Mouse (Mus musculus) large intestine, adult 2 months (tissue): ENCODE results near the gene Anks1b. TPM values are rescaled to one million over a fixed set of nuclear protein-coding genes. Genes with fewer than 3 reads are reported as not detected.
A peak's percentile ranks its signal among the peaks of the same experiment; 100 is the strongest.

Experiments
- DNase-seq: peaks from one replicate; pipeline ENCODE4 v3.0.0-alpha.2; 2012; ENCODE audit warnings: low read depth, low spot score
- WGBS: fragments of 180-500 bp; shearing (Covaris S2); methylation state at CpG from one replicate; pipeline ENCODE4 v1.1.7; 2018; 5-methylcytosine and 5-hydroxymethylcytosine counted together
- polyA plus RNA-seq: library from polyadenylated mRNA; depleted of rRNA; stranded (reverse); fragments of >200 nt; gene quantifications from 2 replicates; pipeline ENCODE4 v1.2.3, GENCODE M21; 2012

Anks1b gene
- polyA plus RNA-seq, 1 experiment, result 0.17 TPM

DNA sequence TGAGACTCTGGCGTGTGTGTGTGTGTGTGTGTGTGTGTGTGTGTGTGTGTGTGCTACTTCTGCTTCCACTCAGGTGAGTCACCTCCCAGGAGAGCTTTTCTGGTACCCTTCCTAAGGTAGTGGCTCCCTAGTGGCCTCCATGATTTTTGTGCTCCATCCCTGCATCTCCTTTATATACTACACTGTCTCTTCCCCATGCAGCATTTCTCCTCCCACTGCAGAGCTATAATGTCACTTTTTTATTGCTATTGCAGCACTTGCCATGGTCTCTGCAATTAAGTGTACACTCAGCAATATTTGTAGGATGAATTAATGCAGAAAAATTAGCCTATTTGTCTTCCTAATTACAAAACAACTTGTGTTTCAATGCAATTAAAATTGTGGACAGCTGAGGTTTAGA lies 482.9 kb downstream of the Anks1b start:
- WGBS, result 33% methylated on average over 1 of the region's 1 CpGs
- no peak for DNase-seq

DNA sequence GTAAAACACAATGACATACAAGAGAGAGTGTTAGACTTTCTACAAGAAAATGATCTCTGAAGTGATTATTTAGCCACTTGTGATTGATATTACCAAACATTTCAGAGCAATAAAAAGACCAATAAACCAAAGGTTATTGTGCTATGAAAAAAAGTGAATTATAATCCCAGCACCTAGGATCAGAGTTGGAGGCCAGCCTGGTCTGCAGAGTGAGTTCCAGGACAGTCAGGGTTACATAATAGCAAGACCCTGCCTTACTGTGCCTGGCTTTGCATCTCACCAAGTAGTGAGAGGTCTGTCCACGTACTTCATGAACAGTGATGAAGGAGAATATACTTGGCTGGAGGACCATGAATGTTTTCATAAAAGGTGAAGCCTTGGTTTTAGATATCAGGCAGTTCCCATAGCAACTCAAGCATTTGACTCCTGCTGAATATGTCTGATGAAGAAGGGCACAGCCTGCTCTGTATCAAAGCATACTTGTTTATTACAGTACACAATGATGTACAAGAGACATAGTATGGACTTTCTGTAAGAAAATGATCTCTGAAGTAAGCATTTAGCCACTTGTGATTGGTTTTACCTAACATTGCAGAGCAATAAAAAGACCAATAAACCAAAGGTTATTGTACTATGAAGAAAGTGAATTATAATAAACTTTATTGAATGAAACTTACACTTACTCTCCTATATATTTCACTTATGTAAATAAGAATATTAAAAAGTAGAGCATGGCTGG lies 484.0 kb downstream of the Anks1b start:
- WGBS, result 24% methylated on average over 1 of the region's 1 CpGs
- peak; percentile 14 for DNase-seq

DNA sequence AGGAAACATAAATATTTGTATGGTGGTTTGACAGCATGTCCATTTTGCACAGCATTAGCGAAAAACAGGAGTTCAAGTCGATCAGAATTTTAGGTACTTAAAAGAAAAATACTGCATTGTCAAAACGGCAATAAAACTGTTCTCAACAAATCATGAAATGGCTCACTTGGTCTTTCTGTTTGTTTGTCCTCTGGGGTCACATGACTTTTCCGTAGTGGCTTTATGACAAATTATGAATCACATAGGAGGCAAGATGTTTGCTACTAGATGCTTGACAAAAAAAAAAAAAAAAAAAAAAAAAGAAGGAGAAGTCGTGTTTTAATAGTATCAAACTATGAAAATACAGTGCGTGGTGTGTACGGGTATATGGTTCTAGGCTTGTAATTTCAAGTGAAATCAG lies 495.7 kb downstream of the Anks1b start:
- no peak for DNase-seq
- 67% methylated on average over 7 of the region's 7 CpGs for WGBS

DNA sequence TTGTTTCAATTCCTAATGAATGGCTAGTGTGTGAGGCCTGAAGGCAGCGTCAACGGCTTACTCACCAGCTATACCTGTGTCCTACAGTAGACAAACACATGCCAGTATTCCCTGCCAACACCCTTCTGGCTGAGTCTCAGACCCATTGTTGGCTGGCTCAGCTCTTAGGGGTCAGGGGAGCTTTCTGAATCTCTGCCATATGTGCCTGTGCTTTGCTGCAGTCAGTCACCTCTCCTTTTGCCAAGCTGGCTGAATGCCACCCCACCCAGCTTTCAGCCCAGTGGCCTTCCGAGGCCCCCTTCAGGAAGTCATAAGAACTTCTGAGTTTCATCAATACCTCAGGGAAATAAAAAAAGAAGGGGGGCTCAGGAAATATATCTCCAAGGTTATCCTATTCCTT lies 497.4 kb downstream of the Anks1b start:
- 44% methylated on average over 3 of the region's 3 CpGs for WGBS

DNA sequence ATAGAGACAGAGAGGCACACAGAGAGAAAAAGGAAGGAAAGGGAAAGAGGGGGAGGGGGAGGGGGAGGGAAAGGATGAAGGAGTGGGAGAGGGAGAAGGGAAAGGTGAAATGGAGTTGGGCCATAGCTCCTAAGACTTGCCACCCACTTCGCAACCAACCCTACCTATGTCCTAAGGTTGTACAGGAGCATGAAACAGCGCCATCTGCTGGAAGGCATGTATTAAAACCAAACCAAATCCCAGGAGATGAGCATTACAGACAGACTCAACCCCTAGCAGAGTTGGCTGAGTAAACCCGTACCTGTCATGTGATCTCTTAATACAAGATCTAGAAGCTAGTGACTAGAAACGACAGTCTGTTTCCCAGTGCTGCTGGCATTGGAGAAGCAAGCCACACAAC lies 500.2 kb downstream of the Anks1b start:
- peak; percentile 32 for DNase-seq
- WGBS, result 16% methylated on average over 4 of the region's 4 CpGs

More for the DNA sequence above, 497.4 kb downstream of the Anks1b start:
- no peak for DNase-seq

DNA sequence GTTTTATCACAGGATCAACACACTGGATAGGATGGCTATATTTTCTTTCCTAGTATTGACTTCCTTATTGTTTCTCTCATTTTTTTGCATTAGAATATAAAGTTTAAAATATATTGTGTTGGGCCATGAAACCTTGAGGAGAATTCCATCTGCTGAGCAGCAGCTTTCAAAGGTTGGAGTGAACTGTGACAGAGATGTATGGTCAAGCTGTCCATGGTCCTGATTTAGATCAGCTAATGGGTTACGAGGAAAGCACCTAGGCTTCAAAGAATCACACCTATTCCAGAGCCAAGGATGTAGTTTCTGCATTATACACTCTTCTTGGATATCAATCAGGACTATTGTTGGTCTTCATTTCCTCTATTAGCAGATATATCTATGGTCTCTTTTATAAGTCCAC lies 503.3 kb downstream of the Anks1b start:
- 40% methylated on average over 1 of the region's 1 CpGs for WGBS
- DNase-seq, result no peak

DNA sequence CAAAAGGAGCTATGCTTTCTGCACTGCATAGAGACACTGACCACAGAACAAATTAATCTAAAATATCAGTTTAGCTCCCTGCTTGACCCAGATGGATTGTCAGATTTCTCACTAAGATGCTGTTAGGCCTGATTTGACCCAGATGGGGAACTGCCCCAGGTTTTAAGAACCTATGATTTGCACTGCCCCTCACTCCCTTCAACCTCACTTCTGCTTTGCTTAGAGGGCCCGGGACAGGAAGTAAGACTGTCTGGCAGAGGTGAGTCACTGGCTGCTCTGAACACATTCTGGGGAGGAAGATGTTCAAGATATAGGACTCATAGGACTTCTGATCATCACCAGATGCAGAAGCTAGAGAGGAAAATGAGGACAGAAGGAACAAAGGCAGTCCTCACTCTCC lies 506.8 kb downstream of the Anks1b start:
- no peak for DNase-seq
- WGBS, result 47% methylated on average over 1 of the region's 1 CpGs

DNA sequence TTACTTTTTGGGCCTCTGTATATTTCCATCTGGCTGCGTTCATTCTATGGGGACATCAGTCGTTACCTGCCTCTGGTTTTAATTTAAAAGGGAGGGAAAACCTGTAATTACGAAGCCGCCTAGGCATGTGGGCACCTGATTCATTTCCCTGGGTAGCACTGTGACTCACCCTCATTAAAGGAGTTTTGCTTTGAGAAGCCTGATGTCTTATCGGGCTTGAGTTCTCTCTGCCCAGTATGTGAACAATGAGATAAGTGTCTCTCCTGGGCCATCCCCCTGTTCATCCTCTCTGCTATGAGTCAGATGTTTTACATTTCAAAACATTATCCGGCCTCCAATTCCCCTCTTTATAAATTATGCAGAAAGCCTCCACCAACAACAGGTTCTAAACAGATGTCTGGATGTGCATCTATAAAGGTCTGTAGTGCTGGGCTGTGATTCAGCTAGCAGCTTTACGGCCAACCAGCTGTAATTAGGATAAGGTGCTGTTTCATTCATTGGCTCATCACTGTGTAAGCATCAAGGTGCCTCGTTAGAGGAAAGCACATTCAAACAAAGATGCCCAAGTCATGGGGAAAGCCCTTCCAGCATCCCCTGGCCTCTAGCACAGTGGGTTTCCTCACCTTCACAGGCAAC lies 507.5 kb downstream of the Anks1b start:
- no peak for DNase-seq
- WGBS, result 62% methylated on average over 8 of the region's 8 CpGs

DNA sequence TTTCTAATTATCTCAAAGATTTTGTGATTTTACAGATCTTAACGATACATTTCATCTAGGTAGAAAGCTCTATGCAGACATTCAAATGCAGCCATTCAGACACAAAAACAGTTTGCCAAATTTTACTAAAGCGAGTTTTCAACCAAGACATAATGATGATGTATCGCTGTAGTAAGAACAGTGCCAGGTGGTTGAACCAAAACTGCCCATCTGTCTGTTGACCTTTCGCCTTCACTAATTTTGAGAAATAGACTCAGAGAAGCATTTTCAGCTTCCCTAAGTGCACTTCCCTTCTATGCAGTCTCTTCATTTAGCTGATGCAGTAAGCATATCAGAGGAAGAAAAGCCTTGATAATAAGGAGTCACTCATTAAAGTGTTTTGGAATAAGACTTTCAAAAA lies 527.1 kb downstream of the Anks1b start:
- no peak for DNase-seq
- 94% methylated on average over 4 of the region's 4 CpGs for WGBS

DNA sequence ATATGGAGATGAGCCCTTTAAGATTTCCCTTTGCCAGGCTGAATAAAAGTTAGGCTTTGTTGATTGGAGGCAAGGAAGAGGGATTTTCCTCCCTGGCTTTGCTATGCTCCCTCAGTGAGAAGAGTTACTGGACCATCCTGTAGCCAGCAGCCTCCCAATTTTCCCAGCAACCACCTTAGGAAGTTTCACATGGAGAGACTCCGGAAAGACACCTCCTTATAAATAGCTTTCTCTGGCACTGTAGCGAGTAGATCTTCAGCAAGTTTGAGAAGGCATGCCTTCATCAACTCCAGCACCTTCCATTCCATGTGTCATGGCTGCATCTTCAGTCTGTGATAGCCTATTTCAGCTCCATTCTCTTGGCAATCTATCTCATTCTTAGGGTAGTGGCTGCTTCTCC lies 535.2 kb downstream of the Anks1b start:
- DNase-seq, result no peak
- 81% methylated on average over 2 of the region's 2 CpGs for WGBS

DNA sequence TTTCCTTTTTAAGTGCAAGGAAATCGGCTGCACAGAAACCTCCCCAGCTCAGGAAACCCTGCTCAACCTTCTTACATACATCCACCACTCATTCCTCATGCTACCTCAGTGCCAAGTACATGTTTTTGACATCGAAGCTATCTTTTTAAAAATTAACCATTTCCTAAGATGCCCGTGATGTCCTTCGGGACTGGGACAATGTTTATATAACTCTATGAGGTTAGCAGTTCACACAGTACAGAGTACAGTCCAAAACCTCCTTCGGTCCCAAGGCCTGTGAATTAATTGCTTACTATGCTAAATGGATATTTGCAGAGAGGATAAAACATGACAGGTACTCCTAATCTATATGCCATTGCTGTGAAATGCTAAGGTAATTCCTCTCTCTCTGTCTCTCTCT lies 558.2 kb downstream of the Anks1b start:
- 30% methylated on average over 5 of the region's 5 CpGs for WGBS
- no peak for DNase-seq

DNA sequence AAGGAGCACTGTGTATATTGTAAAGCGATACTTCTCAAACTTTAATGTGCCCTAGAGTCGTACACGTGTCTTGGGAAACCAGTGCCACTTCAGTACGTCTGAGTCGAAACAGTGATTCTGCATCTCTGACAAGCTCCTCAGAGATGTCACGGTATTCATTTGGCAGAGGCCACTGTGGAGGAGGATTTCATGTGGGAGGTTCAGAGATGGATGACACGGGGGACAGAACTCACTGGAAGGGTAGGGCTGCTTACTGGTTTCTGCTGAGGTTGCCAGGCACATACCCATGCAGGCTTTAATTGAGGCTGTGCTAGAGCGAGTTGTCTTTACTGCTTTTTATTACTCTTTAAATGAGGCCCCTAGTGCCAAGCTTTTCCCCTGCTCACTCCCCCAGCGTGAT lies 558.7 kb downstream of the Anks1b start:
- WGBS, result 29% methylated on average over 9 of the region's 9 CpGs
- no peak for DNase-seq

DNA sequence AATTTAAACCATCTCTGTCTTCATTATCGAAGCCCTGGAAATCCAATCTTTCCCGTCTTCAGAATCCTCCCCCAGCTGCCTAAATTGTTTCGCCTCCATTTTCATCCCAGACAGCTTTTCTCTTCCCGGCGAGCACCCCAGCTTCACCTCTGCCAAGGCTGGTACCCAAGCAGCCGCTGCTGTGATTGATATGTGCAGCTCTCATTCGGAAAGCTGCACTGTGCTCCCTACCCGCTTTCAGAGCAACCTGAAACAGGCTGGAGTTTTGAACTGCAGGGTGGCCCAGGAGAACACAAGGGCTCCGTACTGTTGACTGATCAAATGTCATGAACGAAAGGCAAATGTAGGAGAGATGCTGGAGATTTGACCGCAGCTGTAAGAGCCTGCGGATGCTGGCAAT lies 559.2 kb downstream of the Anks1b start:
- DNase-seq, result no peak
- WGBS, result 38% methylated on average over 12 of the region's 12 CpGs

DNA sequence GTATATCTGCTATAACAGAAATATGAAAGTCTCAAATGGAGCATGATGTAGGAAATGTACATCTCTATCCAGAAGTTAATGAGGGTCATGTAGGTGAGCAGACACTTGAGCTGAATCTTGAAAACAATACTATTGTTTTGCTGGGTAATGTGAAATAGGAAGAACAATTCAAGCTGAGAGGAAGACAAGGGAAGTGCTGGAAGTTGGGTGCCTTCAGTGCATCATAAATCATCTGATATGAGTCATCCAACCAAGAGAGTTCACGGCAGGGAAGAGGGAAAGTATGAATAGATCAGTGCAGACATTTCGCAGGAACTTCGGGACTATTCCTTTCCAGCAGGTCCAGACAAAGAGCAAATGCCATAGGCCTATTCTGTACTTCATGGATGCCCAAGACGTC lies 567.7 kb downstream of the Anks1b start:
- no peak for DNase-seq
- WGBS, result 66% methylated on average over 4 of the region's 4 CpGs

DNA sequence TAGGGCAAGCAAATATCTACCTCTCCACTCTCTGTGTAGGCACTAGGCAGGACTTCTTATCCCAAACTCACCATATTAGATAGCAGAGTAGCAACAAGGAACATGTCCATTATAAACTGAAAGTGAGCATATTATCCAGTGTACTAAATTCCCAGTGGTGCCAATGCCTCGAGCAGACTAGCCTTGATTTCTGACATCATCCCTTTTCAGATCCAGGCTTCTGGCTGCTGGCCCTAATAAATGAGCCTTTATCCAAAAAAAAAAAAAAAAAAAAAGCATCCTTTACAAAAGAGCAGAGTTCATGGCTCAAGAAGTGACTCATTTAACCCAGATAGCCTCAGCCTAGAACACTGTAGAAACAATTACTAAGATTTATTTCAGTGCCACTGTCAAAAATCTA lies 568.3 kb downstream of the Anks1b start:
- 50% methylated on average over 1 of the region's 1 CpGs for WGBS
- no peak for DNase-seq

DNA sequence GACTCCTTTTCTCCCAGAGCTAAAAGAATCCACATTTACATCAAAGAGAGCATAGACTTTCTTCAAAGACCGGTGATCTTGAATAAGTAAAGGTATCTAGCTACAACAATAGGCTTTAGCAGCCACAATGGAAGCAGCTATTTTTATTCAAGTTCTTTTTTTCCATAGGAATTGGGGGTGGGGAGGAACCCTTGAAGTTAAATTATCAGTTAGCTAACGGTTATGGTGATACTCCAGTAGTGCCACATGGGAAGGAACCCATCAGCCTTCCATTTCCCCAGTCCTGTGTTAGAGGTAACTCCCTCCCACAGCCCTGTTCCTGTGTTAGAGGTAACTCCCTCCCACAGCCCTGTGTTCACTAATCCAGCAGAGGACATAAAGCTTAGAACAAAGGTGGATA lies 591.6 kb downstream of the Anks1b start:
- 84% methylated on average over 2 of the region's 2 CpGs for whole genome bisulfite sequencing
- no peak for DNase-seq

DNA sequence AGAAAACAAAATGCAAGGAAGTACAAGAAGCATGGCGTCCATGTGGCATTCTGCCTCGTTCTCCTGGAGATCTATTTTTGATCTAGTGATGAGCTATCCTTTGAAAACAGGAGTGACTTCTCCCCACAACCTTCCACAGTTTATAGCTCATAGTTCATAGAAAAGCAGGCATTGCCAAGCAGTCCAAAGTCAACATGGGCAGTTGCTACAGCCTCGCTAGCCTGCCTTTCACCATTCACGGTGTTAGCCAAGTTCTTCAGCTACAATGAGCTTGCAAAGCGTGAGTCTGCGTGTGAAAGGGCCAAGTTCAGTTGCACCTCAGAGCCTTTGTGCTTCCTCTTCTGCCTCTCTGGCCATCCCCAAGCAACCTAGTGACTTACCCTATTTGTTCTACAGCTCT lies 592.1 kb downstream of the Anks1b start:
- DNase-seq, result no peak
- WGBS, result 67% methylated on average over 6 of the region's 6 CpGs

DNA sequence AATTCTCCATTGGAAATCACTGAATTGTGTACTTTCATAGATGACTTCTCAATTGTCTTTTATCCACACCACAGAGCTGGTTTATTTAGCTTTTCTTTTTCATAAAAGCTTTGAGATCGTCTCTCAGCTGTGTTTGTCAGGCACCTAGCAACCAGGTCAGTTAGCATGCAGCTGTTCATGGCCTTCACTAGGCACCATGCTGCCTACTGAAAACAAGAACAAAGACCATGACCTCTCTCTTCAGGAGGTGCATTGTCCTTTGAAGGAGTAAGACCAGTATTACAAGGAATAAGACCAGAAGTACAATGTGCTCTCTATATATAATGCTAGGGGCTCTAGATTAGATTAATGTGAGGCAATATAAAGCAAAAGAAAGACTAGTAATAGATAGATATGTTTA lies 594.2 kb downstream of the Anks1b start:
- 33% methylated on average over 1 of the region's 1 CpGs for WGBS
- no peak for DNase-seq

DNA sequence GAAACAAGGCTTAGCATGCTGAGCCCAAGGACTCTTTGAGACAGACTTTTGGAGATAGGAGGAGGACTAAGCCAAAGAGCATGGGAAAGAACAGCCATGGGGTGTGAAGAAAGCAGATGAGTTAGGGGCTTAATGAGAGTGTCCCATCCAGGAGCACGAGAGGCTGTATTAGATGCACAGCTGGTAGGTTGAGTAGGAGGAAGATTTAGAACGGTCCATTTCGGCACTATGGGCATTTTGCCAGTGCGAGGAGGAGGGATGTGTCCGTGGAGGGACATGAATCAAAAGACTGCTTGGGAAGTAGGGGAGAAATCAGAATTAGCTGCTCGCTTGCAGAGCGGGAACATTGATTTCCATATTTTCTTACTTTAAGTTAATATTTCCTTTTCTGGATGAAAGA lies 620.1 kb downstream of the Anks1b start:
- WGBS, result 71% methylated on average over 7 of the region's 7 CpGs
- no peak for DNase-seq

DNA sequence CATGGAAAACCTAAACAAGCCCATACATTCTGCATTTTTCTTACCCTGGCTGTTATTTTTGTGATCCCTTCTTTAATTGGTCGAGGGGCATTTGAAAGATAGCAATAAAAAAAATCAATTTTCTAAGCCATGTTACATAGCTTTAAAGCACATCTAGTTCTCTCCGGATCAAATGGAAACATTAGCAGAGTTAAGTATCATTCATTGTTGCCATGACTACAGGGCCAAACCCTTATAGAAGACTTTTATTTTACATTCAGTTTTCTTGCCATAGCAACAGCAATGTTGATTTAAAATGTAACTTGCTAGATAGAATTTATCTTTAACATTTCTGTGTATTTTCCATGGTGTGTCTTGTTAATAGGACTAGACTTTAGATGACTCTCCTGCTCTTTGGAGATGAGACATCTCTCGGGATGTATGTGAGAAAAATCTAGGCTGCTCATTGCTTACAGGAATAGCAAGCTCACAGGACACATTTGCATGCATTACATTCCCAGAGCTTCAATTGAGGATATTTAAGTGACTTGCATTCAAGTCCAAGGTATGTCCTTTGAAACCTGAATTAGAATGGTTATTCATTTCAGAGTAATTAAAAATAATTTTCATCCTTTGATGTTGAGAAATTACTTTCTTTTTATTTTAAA lies 620.8 kb downstream of the Anks1b start:
- DNase-seq, result no peak
- 73% methylated on average over 3 of the region's 3 CpGs for WGBS

DNA sequence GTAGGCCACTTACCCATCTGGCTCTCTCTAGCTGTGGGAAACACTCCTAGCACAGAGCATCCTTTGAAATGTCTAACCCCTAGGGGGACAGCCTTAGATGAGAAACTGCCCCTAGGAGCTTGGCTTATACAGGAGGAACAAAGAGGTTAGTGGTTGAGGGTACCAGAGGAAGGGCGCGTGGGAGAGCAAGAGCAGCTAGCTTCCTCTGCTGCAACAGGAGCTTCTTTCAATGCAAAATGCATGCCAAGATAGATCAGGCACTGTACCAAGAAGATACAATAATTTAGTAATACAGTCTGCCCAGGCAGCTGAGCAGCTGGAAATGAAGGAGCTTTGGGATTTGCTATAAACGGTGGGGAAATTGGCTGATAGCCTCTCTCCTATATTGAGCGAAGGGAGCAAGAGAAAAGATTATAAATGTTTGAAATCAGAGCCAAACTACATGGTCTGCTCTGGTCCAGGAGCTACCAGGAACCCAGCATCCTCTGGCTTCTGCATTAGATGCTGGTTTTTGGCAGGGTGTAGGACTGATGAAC lies 621.7 kb downstream of the Anks1b start:
- no peak for DNase-seq
- 74% methylated on average over 4 of the region's 4 CpGs for WGBS
